Mouse (Mus musculus): ENCODE data around the gene Sbno2. TPM values are rescaled to one million over a fixed set of nuclear protein-coding genes. Genes with fewer than 3 reads are reported as not detected.
A peak's percentile ranks its signal among the peaks of the same experiment; 100 is the strongest.

Gene Sbno2
- total RNA-seq, 4 experiments from 2014 or later = 16.2 to 32.0 (median 20.3) TPM

- DNase-seq (ENCODE audit: low spot score in 2 of 2) = no peak
Observed at GRCm38 (mm10) chr10:80092690-80093089, 12.7 kb downstream of the Sbno2 start.

GRCm38 (mm10) chr10:80091527-80091926 is 13.8 kb downstream of the Sbno2 start:
- no peak for DNase-seq (ENCODE audit: low spot score in 2 of 2)

- no peak for DNase-seq (ENCODE audit: low spot score in 2 of 2)
Observed at GRCm38 (mm10) chr10:80089146-80089545, 16.2 kb downstream of the Sbno2 start.

GRCm38 (mm10) chr10:80087483-80087882 is 17.9 kb downstream of the Sbno2 start:
- DNase-seq (ENCODE audit: low spot score in 2 of 2) = no peak

GRCm38 (mm10) chr10:80086847-80087246 is 18.5 kb downstream of the Sbno2 start:
- DNase-seq (ENCODE audit: low spot score in 2 of 2) = no peak

GRCm38 (mm10) chr10:80084817-80085487 is 20.4 kb downstream of the Sbno2 start:
- peak in 1 of 2 experiments; percentile 45 for DNase-seq (ENCODE audit: low spot score in 2 of 2)

- no peak for DNase-seq (ENCODE audit: low spot score in 2 of 2)
Observed at GRCm38 (mm10) chr10:80081075-80081474, 24.3 kb downstream of the Sbno2 start.

- no peak for DNase-seq (ENCODE audit: low spot score in 2 of 2)
Observed at GRCm38 (mm10) chr10:80080396-80081070, 24.8 kb downstream of the Sbno2 start.

GRCm38 (mm10) chr10:80078366-80078765 is 27.0 kb downstream of the Sbno2 start:
- no peak for DNase-seq (ENCODE audit: low spot score in 2 of 2)

GRCm38 (mm10) chr10:80077312-80077711 is 28.1 kb downstream of the Sbno2 start:
- DNase-seq (ENCODE audit: low spot score in 2 of 2) = no peak

- no peak for DNase-seq (ENCODE audit: low spot score in 2 of 2)
Observed at GRCm38 (mm10) chr10:80076386-80076785, 29.0 kb downstream of the Sbno2 start.

- DNase-seq (ENCODE audit: low spot score in 2 of 2) = no peak
Observed at GRCm38 (mm10) chr10:80075924-80076323, 29.4 kb downstream of the Sbno2 start.

GRCm38 (mm10) chr10:80074813-80075601 is 30.4 kb downstream of the Sbno2 start:
- DNase-seq (ENCODE audit: low spot score in 2 of 2) = no peak

GRCm38 (mm10) chr10:80072623-80073489 is 32.5 kb downstream of the Sbno2 start:
- no peak for DNase-seq (ENCODE audit: low spot score in 2 of 2)

GRCm38 (mm10) chr10:80071516-80071900 is 33.9 kb downstream of the Sbno2 start:
- DNase-seq (ENCODE audit: low spot score in 2 of 2) = no peak

GRCm38 (mm10) chr10:80070837-80071515 is 34.4 kb downstream of the Sbno2 start:
- DNase-seq (ENCODE audit: low spot score in 2 of 2) = peak in 1 of 2 experiments; percentile 75

GRCm38 (mm10) chr10:80069948-80070450 is 35.4 kb downstream of the Sbno2 start:
- DNase-seq (ENCODE audit: low spot score in 2 of 2) = no peak

GRCm38 (mm10) chr10:80069251-80069650 is 36.1 kb downstream of the Sbno2 start:
- no peak for DNase-seq (ENCODE audit: low spot score in 2 of 2)

- DNase-seq (ENCODE audit: low spot score in 2 of 2) = no peak
Observed at GRCm38 (mm10) chr10:80063877-80064650, 41.3 kb downstream of the Sbno2 start.

- DNase-seq (ENCODE audit: low spot score in 2 of 2) = no peak
Observed at GRCm38 (mm10) chr10:80063104-80063503, 42.3 kb downstream of the Sbno2 start.
